Mouse (Mus musculus) thymus, adult 2 months (tissue): ENCODE measurements around the gene Dhx37. TPM values are rescaled to one million over a fixed set of nuclear protein-coding genes. Genes with fewer than 3 reads are reported as not detected.

ENCODE experiments used
- DNase-seq: peaks from one replicate; pipeline ENCODE4 v3.0.0; 2021
- H3K27ac ChIP-seq: fragments of 200-500 bp; 2 replicates; pipeline ENCODE4 v1.5.1; 2012; ENCODE audit warnings: low read length, control low read depth; ENCODE audit not compliant: control insufficient read depth, insufficient read depth
- H3K27me3 ChIP-seq: fragments of 200-500 bp; 2 replicates; pipeline ENCODE4 v1.6.1; 2012; ENCODE audit warnings: mild to moderate bottlenecking, low read length, moderate library complexity, mixed read lengths; ENCODE audit not compliant: control insufficient read depth, insufficient read depth
- H3K36me3 ChIP-seq: fragments of 200-500 bp; 2 replicates; pipeline ENCODE4 v1.6.1; 2012; ENCODE audit warnings: mild to moderate bottlenecking, low read length, moderate library complexity; ENCODE audit not compliant: control insufficient read depth, insufficient read depth
- H3K4me1 ChIP-seq: fragments of 200-500 bp; replicated peaks from 2 replicates; pipeline ENCODE4 v1.6.1; 2012; ENCODE audit warnings: low read length; ENCODE audit not compliant: control insufficient read depth, insufficient read depth
- H3K4me3 ChIP-seq: fragments of 200-500 bp; 2 replicates; pipeline ENCODE4 v1.5.1; 2012; ENCODE audit warnings: mild to moderate bottlenecking, low read length, control low read depth, moderate library complexity; ENCODE audit not compliant: control insufficient read depth, insufficient read depth
- CTCF ChIP-seq: fragments of 200-500 bp; IDR thresholded peaks from 2 replicates; pipeline ENCODE4 v1.5.1; 2012; ENCODE audit warnings: mild to moderate bottlenecking, control low read depth, low read length, moderate library complexity, borderline replicate concordance; ENCODE audit not compliant: control insufficient read depth, poor library complexity, insufficient read depth; ENCODE audit errors: extremely low read depth
- POLR2A ChIP-seq: fragments of 200-500 bp; IDR thresholded peaks from 2 replicates; pipeline ENCODE4 v1.6.1; 2012; ENCODE audit warnings: mild to moderate bottlenecking, low read length, control low read depth, moderate library complexity; ENCODE audit not compliant: control insufficient read depth, poor library complexity, insufficient read depth; ENCODE audit errors: extremely low read depth
- WGBS: fragments of 180-500 bp; shearing (Covaris S2); methylation state at CpG from one replicate; pipeline ENCODE4 v1.1.7; 2018; 5-methylcytosine and 5-hydroxymethylcytosine counted together
- polyA plus RNA-seq: library from polyadenylated mRNA; depleted of rRNA; stranded (reverse); fragments of >200 nt; gene quantifications from 2 replicates; pipeline ENCODE4 v1.2.3, GENCODE M21; 2012

Dhx37 gene
- polyA plus RNA-seq, 1 experiment, result 32.4 TPM

DNA sequence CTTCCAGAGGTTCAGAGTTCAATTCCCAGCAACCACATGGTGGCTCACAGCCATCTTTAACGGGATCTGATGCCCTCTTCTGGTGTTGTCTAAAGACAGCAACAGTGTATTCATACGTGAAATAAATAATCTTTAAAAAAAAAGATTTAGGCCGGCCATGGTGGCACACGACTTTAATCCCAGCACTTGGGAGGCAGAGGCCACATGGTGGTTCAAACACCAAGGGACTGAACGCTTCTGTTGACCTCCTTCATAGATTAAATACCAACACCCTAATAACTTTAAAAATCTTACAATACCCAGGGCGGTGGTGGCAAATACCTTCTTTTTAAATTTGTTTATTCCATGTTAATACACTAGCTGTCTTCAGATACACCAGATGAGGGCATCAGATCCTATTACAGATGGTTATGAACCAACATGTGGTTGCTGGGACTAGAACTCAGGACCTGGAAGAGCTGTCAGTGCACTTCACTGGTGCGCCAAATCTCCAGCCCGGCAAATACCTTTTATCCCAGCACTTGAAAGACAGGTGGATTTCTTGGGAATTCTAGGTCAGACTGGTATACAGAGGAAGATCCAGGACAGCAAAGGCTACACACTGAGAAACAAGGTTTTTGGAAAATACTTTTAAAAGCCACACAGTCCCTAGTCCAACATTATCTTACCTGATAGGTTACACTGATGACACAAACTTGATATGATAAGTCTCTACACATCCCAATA lies 48.5 kb downstream of the Dhx37 start:
- Histone ChIP-seq H3K4me1 (peaks cover 2% of the 10 kb centered on the region), H3K4me3 (no peak overlapping the region), H3K27ac (no peak overlapping the region), H3K36me3 (peaks cover 20% of the 10 kb centered on the region), H3K27me3 (no peaks in the 10 kb centered on the region)
- WGBS, result 78% methylated on average over 8 of the region's 8 CpGs
- DNase-seq, result no peak
- TF ChIP-seq CTCF, result no peak
- TF ChIP-seq POLR2A, result no peak

GRCm38 (mm10) chr5:125384512-125385214 lies 49.3 kb downstream of the Dhx37 start:
- H3K27ac ChIP-seq, result no peak overlapping the region
- no peak overlapping the region for H3K4me3 ChIP-seq
- TF ChIP-seq CTCF, result no peak
- no peak for TF ChIP-seq POLR2A

GRCm38 (mm10) chr5:125383637-125384420 lies 50.1 kb downstream of the Dhx37 start:
- Histone ChIP-seq H3K36me3 (peaks cover 20% of the 10 kb centered on the region), H3K4me3 (no peak overlapping the region), H3K27ac (no peak overlapping the region), H3K27me3 (no peaks in the 10 kb centered on the region), H3K4me1 (peaks cover 2% of the 10 kb centered on the region)
- TF ChIP-seq CTCF (no peak), POLR2A (no peak)
- no peak for DNase-seq
- 70% methylated on average over 3 of the region's 3 CpGs for WGBS

More at GRCm38 (mm10) chr5:125384512-125385214, 49.3 kb downstream of the Dhx37 start:
- Histone ChIP-seq H3K27me3 (no peaks in the 10 kb centered on the region), H3K36me3 (peaks cover 20% of the 10 kb centered on the region), H3K4me1 (peaks cover 2% of the 10 kb centered on the region)
- 94% methylated on average over 2 of the region's 2 CpGs for WGBS
- no peak for DNase-seq

DNA sequence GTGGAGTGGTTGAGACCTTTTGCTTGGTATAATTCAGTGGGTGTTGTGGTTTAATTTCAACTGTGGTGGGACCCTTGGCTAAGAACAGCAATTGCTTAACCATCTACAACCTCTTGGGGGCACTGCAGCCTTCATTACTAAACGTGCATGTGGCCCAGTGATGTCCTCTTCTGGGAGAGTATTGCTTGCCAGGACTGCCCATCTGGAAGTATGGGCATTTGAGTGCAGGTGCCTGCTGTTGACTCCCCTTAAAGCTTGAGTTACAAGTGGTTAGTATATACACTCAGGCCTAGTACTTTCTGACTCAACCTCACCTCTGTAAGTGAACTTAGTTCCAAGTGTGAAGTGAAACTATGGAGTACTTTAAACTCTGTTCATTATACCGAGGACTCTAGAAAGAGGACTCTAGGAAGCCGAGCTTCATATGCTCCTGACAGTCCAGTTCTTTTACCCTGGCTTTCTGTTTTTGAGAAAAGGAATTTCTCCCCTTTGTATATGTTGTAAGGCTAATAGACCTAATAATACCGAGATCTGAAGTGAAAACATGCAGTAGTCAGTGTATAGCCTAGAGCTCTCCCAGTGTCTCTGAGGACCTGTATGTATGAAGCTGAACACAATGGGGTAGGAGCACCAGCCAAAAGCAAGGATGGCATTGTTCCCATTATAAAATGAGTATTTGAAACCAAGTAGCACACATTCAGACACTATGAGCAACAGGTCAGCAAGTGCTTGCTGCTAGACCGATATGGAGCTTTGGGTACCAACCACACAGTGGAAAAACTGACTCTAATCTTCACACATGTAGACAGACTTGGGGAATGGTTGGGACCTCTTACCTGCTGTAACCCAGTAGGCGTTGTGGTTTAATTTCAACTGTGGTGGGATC lies 51.0 kb downstream of the Dhx37 start:
- Histone ChIP-seq H3K27ac (no peak overlapping the region), H3K27me3 (no peaks in the 10 kb centered on the region), H3K36me3 (peaks cover 20% of the 10 kb centered on the region), H3K4me3 (no peak overlapping the region), H3K4me1 (no peaks in the 10 kb centered on the region; the same call in 1 of the 2 replicates)
- no peak for TF ChIP-seq CTCF
- no peak for TF ChIP-seq POLR2A
- peak; percentile 56 for DNase-seq
- WGBS, result 41% methylated on average over 6 of the region's 6 CpGs

DNA sequence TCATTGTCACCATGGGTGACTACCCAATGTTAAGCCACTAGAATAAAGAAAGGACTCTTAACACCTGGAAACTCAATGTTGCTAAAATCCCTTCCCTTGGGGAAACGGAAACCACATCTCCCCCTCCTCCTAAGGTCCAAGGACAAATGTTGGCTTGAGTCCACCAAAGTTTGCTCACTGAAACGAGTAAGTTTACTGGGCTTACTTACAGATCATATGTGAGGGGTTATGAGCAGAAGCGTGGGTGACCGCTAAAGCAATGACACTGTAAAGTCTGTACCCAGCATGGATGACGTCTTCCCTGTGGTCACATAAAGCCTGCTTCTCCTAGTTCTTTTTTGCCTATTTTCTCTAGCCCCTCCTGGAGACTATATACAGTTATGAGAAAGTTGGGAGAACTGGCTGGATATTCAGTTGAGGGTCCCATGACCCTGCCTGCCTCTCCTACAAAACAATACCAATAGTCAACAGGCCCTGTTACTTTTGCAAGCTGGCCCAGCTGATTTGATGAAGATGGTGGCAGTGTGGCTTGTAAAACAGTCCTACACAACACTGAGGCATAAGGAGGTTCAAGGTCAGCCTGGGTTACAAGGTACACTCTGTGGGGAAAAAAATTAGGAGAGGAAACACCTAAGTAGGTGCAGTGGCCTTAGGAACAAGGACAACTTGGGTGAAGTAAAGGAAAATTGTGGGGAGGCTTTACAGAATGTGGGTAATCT lies 51.8 kb downstream of the Dhx37 start:
- Histone ChIP-seq H3K27ac (no peak overlapping the region), H3K4me3 (no peak overlapping the region), H3K27me3 (no peaks in the 10 kb centered on the region), H3K4me1 (peaks cover 7% of the 10 kb centered on the region), H3K36me3 (peaks cover 20% of the 10 kb centered on the region)
- WGBS, result 79% methylated on average over 5 of the region's 5 CpGs
- DNase-seq, result no peak
- no peak for TF ChIP-seq CTCF
- no peak for TF ChIP-seq POLR2A
